Mouse (Mus musculus) ES-E14 (cell line): ENCODE data around the gene Znhit3. TPM values are rescaled to one million over a fixed set of nuclear protein-coding genes. Genes with fewer than 3 reads are reported as not detected.
A peak's percentile ranks its signal among the peaks of the same experiment; 100 is the strongest.

ENCODE experiments used
- DNase-seq: peaks from one replicate; pipeline ENCODE4 v3.0.0-alpha.2; 2013; ENCODE audit warnings: low read depth, low spot score
- H3K27ac ChIP-seq: 2 replicates; pipeline ENCODE4 v1.5.1; 2012; ENCODE audit warnings: low read depth, mild to moderate bottlenecking, low read length, moderate library complexity, mixed read lengths; ENCODE audit not compliant: poor library complexity, insufficient read depth, severe bottlenecking
- H3K36me3 ChIP-seq: 2 replicates; pipeline ENCODE4 v1.6.1; 2012; ENCODE audit warnings: mild to moderate bottlenecking, low read length, moderate library complexity, mixed read lengths; ENCODE audit not compliant: control insufficient read depth, poor library complexity, insufficient read depth, severe bottlenecking
- H3K4me1 ChIP-seq, 2 experiments: fragments of 150-350 bp in 1 of 2; sonication (generic) in 1 of 2; 2 replicates each; pipeline ENCODE4 v1.6.1; 2012; ENCODE audit warnings: low read length in 2 of 2, mild to moderate bottlenecking in 1 of 2, mixed read lengths in 1 of 2; ENCODE audit not compliant: control insufficient read depth in 2 of 2, insufficient read depth in 2 of 2, poor library complexity in 1 of 2
- H3K4me3 ChIP-seq, 2 experiments: fragments of 150-350 bp in 1 of 2; sonication (generic) in 1 of 2; 2 replicates each; pipeline ENCODE4 v1.5.1; 2012; ENCODE audit warnings: low read length in 2 of 2, low read depth in 1 of 2, mild to moderate bottlenecking in 1 of 2, mixed read lengths in 1 of 2; ENCODE audit not compliant: insufficient read depth in 1 of 2, poor library complexity in 1 of 2, severe bottlenecking in 1 of 2
- H3K9ac ChIP-seq: 2 replicates; pipeline ENCODE4 v1.6.1; 2012; ENCODE audit warnings: low read depth, mild to moderate bottlenecking, low read length, mixed read lengths; ENCODE audit not compliant: poor library complexity, insufficient read depth, severe bottlenecking
- H3K9me3 ChIP-seq: fragments of 150-350 bp; sonication (generic); 2 replicates; pipeline ENCODE4 v1.6.1; 2012; ENCODE audit warnings: low read depth, mild to moderate bottlenecking, low read length; ENCODE audit not compliant: control insufficient read depth, insufficient read depth
- CHD2 ChIP-seq: IDR thresholded peaks from 2 replicates; pipeline ENCODE4 v1.6.1; 2014; ENCODE audit warnings: mild to moderate bottlenecking, low read depth, low read length, inconsistent platforms
- HCFC1 ChIP-seq: IDR thresholded peaks from 2 replicates; pipeline ENCODE4 v1.6.1; 2012; ENCODE audit warnings: low read length, inconsistent platforms, borderline replicate concordance; ENCODE audit not compliant: insufficient read depth
- MAFK ChIP-seq: IDR thresholded peaks from 2 replicates; pipeline ENCODE4 v1.6.1; 2014; ENCODE audit warnings: mild to moderate bottlenecking, low read depth, low read length, inconsistent platforms; ENCODE audit not compliant: insufficient read depth
- ZC3H11A ChIP-seq: IDR thresholded peaks from 2 replicates; pipeline ENCODE4 v1.6.1; 2012; ENCODE audit warnings: low read depth, mild to moderate bottlenecking, inconsistent platforms, low read length, borderline replicate concordance
- ZNF384 ChIP-seq: IDR thresholded peaks from 2 replicates; pipeline ENCODE4 v1.6.1; 2012; ENCODE audit warnings: low read depth, low read length, inconsistent platforms
- in situ Hi-C, 2 experiments: fragments of 600-800 bp; cut with MboI; formaldehyde crosslinking; loops; one replicate each; pipeline ENCODE4 v1.15.1; 2025; ENCODE audit warnings: low sequenced_read_pairs in 2 of 2, inconsistent platforms in 1 of 2; ENCODE audit not compliant: unreplicated experiment in 2 of 2
- total RNA-seq: library from RNA; depleted of rRNA; stranded (reverse); fragments of 300-350 nt; gene quantifications from 2 replicates; pipeline ENCODE4 v1.2.3, GENCODE M21; 2012

Znhit3 gene
- total RNA-seq, 1 experiment: 80.4 TPM

GRCm38 (mm10) chr11:84957591-84958270, 41.6 kb upstream of the Znhit3 start, which contains the start of gene Car4:
TSS of gene Car4 (plus strand) at chr11:84957786.
- Histone ChIP-seq H3K27ac (no peak within 1 kb of the TSS), H3K4me1 (peaks cover 0 to 7% of the 10 kb centered on the region in 2 experiments; a peak in 1 of 4 replicates), H3K36me3 (no peaks in the 10 kb centered on the region), H3K9me3 (no peaks in the 10 kb centered on the region), H3K4me3 (peak within 1 kb of the TSS; percentile 64 to 73), H3K9ac (peak within 1 kb of the TSS; percentile 59; the same call in 1 of the 2 replicates)
- in situ Hi-C loops: no loop called here
- DNase-seq: no peak
- no peak for TF ChIP-seq MAFK
- no peak for TF ChIP-seq ZNF384
- TF ChIP-seq CHD2: no peak
- TF ChIP-seq ZC3H11A: no peak
- no peak for TF ChIP-seq HCFC1

- Histone ChIP-seq H3K4me3 (peak overlapping the region; percentile 64 to 73), H3K27ac (no peak overlapping the region), H3K9ac (no peak overlapping the region), H3K9me3 (no peaks in the 10 kb centered on the region), H3K4me1 (peaks cover 0 to 7% of the 10 kb centered on the region in 2 experiments; a peak in 1 of 4 replicates), H3K36me3 (no peaks in the 10 kb centered on the region)
- in situ Hi-C loops: no loop called here
- DNase-seq: no peak
- TF ChIP-seq CHD2 (no peak), ZNF384 (no peak), HCFC1 (no peak)
Observed at GRCm38 (mm10) chr11:84957171-84957570, 41.0 kb upstream of the Znhit3 start.

- in situ Hi-C loops: no loop called here
- no peaks in the 10 kb centered on the region for H3K36me3 ChIP-seq
- no peaks in the 10 kb centered on the region for H3K9me3 ChIP-seq
- no peak overlapping the region for H3K9ac ChIP-seq
- DNase-seq: no peak
- no peak for TF ChIP-seq HCFC1
- no peak for TF ChIP-seq ZC3H11A
- TF ChIP-seq MAFK: no peak
- no peak for TF ChIP-seq CHD2
- no peak for TF ChIP-seq ZNF384
- H3K4me1 ChIP-seq: peaks cover 0 to 7% of the 10 kb centered on the region in 2 experiments; a peak in 1 of 4 replicates
- H3K27ac ChIP-seq: no peak overlapping the region
- no peak overlapping the region for H3K4me3 ChIP-seq
Observed at GRCm38 (mm10) chr11:84956400-84956799, 40.2 kb upstream of the Znhit3 start.

- in situ Hi-C loops: no loop called here
- no peak overlapping the region for H3K9ac ChIP-seq
- H3K36me3 ChIP-seq: no peaks in the 10 kb centered on the region
- H3K4me3 ChIP-seq: no peak overlapping the region
- DNase-seq: no peak
- TF ChIP-seq HCFC1: no peak
- no peak for TF ChIP-seq MAFK
- H3K4me1 ChIP-seq: peaks cover 0 to 17% of the 10 kb centered on the region in 2 experiments; a peak in 2 of 4 replicates
- no peak overlapping the region for H3K27ac ChIP-seq
- H3K9me3 ChIP-seq: no peaks in the 10 kb centered on the region
Observed at GRCm38 (mm10) chr11:84952611-84953010, 36.4 kb upstream of the Znhit3 start.

GRCm38 (mm10) chr11:84948526-84948925, 32.4 kb upstream of the Znhit3 start:
- no peak overlapping the region for H3K4me3 ChIP-seq
- H3K27ac ChIP-seq: peak overlapping the region; percentile 75
- no peaks in the 10 kb centered on the region for H3K9me3 ChIP-seq
- no peak for TF ChIP-seq ZC3H11A
- TF ChIP-seq MAFK: no peak
- TF ChIP-seq ZNF384: no peak
- no peak for TF ChIP-seq HCFC1
- TF ChIP-seq CHD2: no peak
- DNase-seq: no peak
- in situ Hi-C loops: no loop called here
- H3K4me1 ChIP-seq: peaks cover 3 to 30% of the 10 kb centered on the region in 2 experiments; a peak in 2 of 4 replicates
- no peak overlapping the region for H3K9ac ChIP-seq
- no peaks in the 10 kb centered on the region for H3K36me3 ChIP-seq
